Mouse (Mus musculus): ENCODE measurements around the gene Hmx2.

DNA sequence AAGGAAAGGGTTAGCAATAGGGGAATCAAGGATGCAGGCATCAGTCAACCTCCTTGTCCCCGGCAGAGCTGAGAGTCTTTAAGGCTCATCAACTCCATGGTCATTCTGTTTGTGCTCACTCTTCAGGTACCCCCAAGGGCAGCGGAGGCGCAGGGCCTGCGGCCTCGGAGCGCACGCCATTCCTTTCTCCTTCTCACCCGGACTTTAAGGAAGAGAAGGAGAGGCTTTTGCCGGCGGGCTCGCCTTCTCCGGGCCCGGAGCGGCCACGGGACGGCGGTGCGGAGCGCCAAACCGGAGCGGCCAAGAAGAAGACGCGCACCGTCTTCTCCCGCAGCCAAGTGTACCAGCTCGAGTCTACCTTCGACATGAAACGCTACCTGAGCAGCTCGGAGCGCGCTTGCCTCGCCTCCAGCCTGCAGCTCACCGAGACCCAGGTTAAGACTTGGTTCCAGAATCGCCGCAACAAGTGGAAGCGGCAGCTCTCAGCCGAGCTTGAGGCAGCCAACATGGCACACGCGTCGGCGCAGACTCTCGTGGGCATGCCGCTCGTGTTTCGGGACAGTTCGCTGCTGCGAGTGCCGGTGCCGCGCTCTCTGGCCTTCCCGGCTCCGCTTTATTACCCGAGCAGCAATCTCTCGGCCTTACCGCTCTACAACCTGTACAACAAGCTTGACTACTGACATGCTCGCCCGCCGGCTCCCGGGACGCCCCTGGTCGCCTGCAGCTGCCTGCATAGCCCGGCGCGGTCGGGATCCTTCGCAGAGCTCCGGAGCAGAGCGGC lies 6.9 kb downstream of the Hmx2 start:
- no peak for TF ChIP-seq CTCF (IDR thresholded peaks at IDR 0.05; ENCODE audit: low read depth, low read length)
- no peak for TF ChIP-seq GATA2 (IDR thresholded peaks at IDR 0.05; ENCODE audit: borderline replicate concordance, low read depth, low read length)

All from G1E (cell line).